In the genomic region with DNA sequence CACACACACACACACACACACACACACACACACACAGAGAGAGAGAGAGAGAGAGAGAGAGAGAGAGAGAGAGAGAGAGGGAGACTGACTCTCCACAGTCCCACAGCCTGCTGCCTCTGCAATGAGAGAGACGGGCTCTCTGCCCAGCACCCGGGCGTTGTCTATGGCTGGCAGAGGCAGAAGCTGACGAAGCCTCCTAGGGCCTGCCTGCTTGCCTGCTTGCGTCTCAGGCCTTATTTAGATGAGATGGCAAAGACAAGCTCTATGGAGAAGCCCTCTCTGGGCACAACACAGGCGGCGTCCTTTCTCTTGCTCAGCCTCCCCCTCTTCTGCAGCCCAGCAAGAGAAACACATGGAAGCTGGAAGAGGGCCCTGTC, we compare ENCODE assay signal across 9 mouse cellular contexts. TPM values are rescaled to one million over a fixed set of nuclear protein-coding genes. Genes with fewer than 3 reads are reported as not detected.
A peak's percentile ranks its signal among the peaks of the same experiment; 100 is the strongest.
DNase-seq lines count a peak whose midpoint lies in the region; ATAC-seq lines count a peak whose summit lies in the region.
"Had no signal": no experiment of that assay in that cellular context is flagged by ENCODE, and none has a peak within 500 bp of the region (broad histone marks: within the 10 kb centered on the region; RNA-seq: fewer than 3 reads in every experiment).

No protein-coding gene starts in this region.

- H3K27me3 ChIP-seq in hindbrain, embryonic 13.5 days: peaks cover 66% of the 10 kb centered on the region
- peaks cover 69% of the 10 kb centered on the region for H3K27me3 ChIP-seq in hindbrain, embryonic 10.5 days (ENCODE audit: insufficient read depth, poor library complexity, severe bottlenecking)
- H3K27me3 ChIP-seq: Patski had no signal

- no peak for DNase-seq in hindbrain, embryonic 10.5 days (ENCODE audit: low spot score)
- DNase-seq in brain, adult 2 months (ENCODE audit: low read depth, low spot score): peak; percentile 86
- DNase-seq in gastrocnemius, postnatal 10 days: peak; percentile 67
- peak; percentile 63 to 92 for DNase-seq in left cerebral cortex, postnatal 25 days (ENCODE audit: low spot score in 2 of 2)
- DNase-seq in spleen, postnatal 36 days (ENCODE audit: low spot score in 2 of 2): no peak

- intact Hi-C loops in left cerebral cortex, postnatal 25 days (cut with DNase I): loop anchor here (2.0 to 10.0 kb wide), 2 partner anchors 175 to 245 kb away; partner anchors contain the start of genes Cbx6 and Npcd

- H3K4me3 ChIP-seq in hindbrain, embryonic 13.5 days: no peak overlapping the region
- no peak overlapping the region for H3K4me3 ChIP-seq in hindbrain, embryonic 10.5 days

- 25% methylated on average over 7 of the region's 7 CpGs for WGBS in hindbrain, embryonic 13.5 days
- 45% methylated on average over 7 of the region's 7 CpGs for WGBS in hindbrain, embryonic 10.5 days

- no peak overlapping the region; the same call in 1 of the 2 replicates for H3K4me2 ChIP-seq in hindbrain, embryonic 13.5 days

- ATAC-seq in hindbrain, embryonic 13.5 days (ENCODE audit: low FRiP score): no peak
- no peak for ATAC-seq in inflammation-experienced regulatory T-cells, adult 6 months
- ATAC-seq in erythroid progenitor cell, adult 5-6 weeks (replicated peaks; ENCODE audit: low FRiP score, poor library complexity, severe bottlenecking): no peak
- ATAC-seq: Patski had no signal

- H3K36me3 ChIP-seq in hindbrain, embryonic 13.5 days: no peaks in the 10 kb centered on the region
- H3K36me3 ChIP-seq in hindbrain, embryonic 10.5 days: no peaks in the 10 kb centered on the region

- H3K9me3 ChIP-seq in hindbrain, embryonic 13.5 days: no peaks in the 10 kb centered on the region
- H3K9me3 ChIP-seq in hindbrain, embryonic 10.5 days: no peaks in the 10 kb centered on the region

- no peak overlapping the region for H3K27ac ChIP-seq in hindbrain, embryonic 13.5 days
- no peak overlapping the region for H3K27ac ChIP-seq in hindbrain, embryonic 10.5 days

- peaks cover 52% of the 10 kb centered on the region for H3K4me1 ChIP-seq in hindbrain, embryonic 13.5 days (replicated peaks)
- H3K4me1 ChIP-seq in hindbrain, embryonic 10.5 days (replicated peaks): peaks cover 48% of the 10 kb centered on the region

- 0 out of 2 replicates have a peak overlapping the region, but pooled peaks have one; percentile 3 for H3K9ac ChIP-seq in hindbrain, embryonic 13.5 days

RNA-seq across cellular contexts. Expression of gene Pdgfb, which starts 4.6 kb away (rescaled TPM):
- 2.4 and 2.8 TPM in 2 replicates for polyA plus RNA-seq in hindbrain, embryonic 13.5 days (2015; fragmentation: Nextera tagmentation; extraction: Ambion mirVana)
- polyA plus RNA-seq in hindbrain, embryonic 10.5 days (2016; fragmentation: Nextera tagmentation; extraction: Ambion mirVana): 1.6 and 1.8 TPM in 2 replicates
- total RNA-seq in gastrocnemius, postnatal 10 days (2021): 10 to 100 TPM; 40.8 to 59.3 TPM
- 10 to 100 TPM; 34.0 to 36.7 TPM for total RNA-seq in left cerebral cortex, postnatal 25 days (2021)
- 1 to 10 TPM; 1.4 to 2.1 (median 2.1) TPM for polyA plus RNA-seq in inflammation-experienced regulatory T-cells, adult 6 months (2017; shearing (Covaris generic))
- 1.3 TPM in 1 of 2 replicates, not detected in the other for total RNA-seq in erythroid progenitor cell, adult 5-6 weeks (2015; ENCODE audit: low replicate concordance)
- total RNA-seq in erythroid progenitor cell, adult 5-6 weeks (2017; ENCODE audit: low replicate concordance): 1.6 TPM in 1 of 2 replicates, not detected in the other

RNA-seq across cellular contexts. Expression of gene Cbx7, which starts 39.3 kb away (rescaled TPM):
- polyA plus RNA-seq in hindbrain, embryonic 13.5 days (2015; fragmentation: Nextera tagmentation; extraction: Ambion mirVana): 3.6 and 3.7 TPM in 2 replicates
- 2.4 and 2.9 TPM in 2 replicates for polyA plus RNA-seq in hindbrain, embryonic 10.5 days (2016; fragmentation: Nextera tagmentation; extraction: Ambion mirVana)
- total RNA-seq in gastrocnemius, postnatal 10 days (2021): 1 to 10 TPM; 2.9 to 4.1 TPM
- total RNA-seq in left cerebral cortex, postnatal 25 days (2021): 10 to 100 TPM; 27.1 to 29.5 TPM
- 10 to 100 TPM; 13.3 to 48.6 (median 38.5) TPM for polyA plus RNA-seq in inflammation-experienced regulatory T-cells, adult 6 months (2017; shearing (Covaris generic))
- 21.0 and 23.1 TPM in 2 replicates for total RNA-seq in erythroid progenitor cell, adult 5-6 weeks (2015; ENCODE audit: low replicate concordance)
- 12.1 and 15.4 TPM in 2 replicates for total RNA-seq in erythroid progenitor cell, adult 5-6 weeks (2017; ENCODE audit: low replicate concordance)

Comparison
In these comparisons a context has a peak if more than half of its experiments do, and no peak if none do; other contexts are left out.
1. DNase-seq: peak in brain, adult 2 months (single experiment), gastrocnemius, postnatal 10 days (single experiment) and left cerebral cortex, postnatal 25 days (2 of 2); none in hindbrain, embryonic 10.5 days (single experiment) and spleen, postnatal 36 days (0 of 2).
2. RNA of gene Pdgfb, which starts 4.6 kb away (total RNA-seq): 40.8 to 59.3 TPM in gastrocnemius, postnatal 10 days and 34.0 to 36.7 TPM in left cerebral cortex, postnatal 25 days; 1.3 to 1.6 TPM in erythroid progenitor cell, adult 5-6 weeks; every median in the first group is over 10 times any median in the second.